Mouse (Mus musculus) cerebellum, adult 9-11 months (tissue): ENCODE measurements at regions not wholly inside any gene's neighbourhood (a gene's known extent, or its start where the extent isn't known, plus 50 kb on each side); places are given as distances from the start of the nearest gene placed in this dataset.
"Not testable (repeated sequence)": the region's sequence is repeated elsewhere in the genome, so short reads cannot be mapped to it uniquely, and the experiment has no call there.

ENCODE experiments used
- DNase-seq: peaks from one replicate; pipeline ENCODE4 v3.0.0; 2022

DNA sequence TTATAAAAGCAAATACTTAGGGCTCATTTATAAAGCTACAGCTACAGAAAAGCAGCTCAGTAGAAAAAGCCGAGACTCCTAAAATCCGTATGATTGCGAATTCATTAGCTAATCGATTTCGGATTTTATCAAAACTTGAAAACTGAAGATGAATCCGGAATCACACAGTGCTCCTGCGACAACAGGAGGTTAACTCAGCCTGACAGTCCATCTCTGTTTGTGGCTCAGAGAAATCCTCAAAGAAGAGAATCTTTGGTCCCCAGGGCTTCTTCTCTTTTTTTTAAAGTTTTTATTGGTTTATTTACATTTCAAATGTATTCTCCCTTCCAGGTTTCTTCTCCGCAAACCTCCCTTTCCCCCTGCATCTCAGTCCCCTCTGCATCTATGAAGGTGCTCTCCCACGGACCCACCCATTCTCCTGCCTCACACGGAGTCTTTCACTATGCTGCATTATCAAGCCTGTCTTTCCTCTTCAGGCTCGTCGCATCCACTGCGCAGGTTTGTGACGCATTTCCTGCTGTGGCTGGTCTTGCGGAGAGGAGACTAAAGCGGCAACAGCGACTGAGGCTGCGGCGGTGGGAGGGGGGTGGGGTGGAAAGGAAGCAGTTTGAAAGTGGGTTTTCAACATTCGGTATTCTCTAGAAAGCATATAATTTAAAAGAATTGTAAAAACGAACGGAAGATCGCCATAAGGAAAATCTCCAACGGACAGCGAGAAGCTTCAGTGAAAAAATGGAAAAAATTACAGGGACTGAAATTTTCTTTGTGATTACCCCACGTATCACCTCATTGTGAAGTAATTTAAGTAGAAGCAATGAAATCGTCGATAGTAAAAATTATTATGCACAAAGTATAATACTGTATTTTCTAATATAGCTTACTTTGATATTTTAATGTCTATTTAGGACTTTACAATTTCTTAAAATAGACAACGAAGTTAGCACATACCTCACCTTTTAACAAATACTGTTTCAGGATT is 482.5 kb upstream of the Snrpn start:
- DNase-seq = peak; percentile 55

DNA sequence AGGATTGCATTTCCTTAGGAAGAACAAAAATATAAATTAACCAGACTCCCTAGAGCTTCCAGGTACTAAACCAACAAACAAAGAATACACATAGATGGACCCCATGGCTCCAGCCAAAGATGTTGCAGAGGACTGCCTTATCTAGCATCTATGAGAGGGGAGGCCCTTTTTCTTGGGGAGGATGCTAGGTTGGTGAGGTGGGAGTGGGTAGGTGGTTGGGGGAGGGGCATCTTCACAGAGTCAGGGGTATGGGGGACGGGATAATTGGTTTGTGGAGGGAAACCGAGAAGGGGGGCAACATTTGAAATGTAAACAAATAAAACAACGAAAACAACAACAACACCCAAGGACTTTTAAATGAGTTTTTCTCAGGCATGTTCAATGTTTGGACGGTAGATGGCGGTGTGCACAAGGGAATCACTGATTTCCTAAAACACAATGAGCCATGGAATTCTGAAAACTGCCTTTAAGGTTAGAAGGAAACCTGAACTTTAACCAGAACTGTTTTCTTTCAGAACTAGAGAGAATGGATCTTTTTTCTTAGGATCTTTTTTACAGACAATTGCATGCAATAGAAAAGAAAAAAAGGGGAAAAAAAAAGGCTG is 477.2 kb upstream of the Snrpn start:
- not testable (repeated sequence) for DNase-seq
